Mouse (Mus musculus) thymus, postnatal 0 days (tissue): Measurements from ENCODE around the gene Lrtm1. TPM values are rescaled to one million over a fixed set of nuclear protein-coding genes. Genes with fewer than 3 reads are reported as not detected.

Experiments used
- DNase-seq: peaks from one replicate; pipeline ENCODE4 v3.0.0-alpha.2; 2015; ENCODE audit warnings: low spot score
- polyA plus RNA-seq: library from polyadenylated mRNA; unstranded; fragments of >200 nt; fragmentation: Nextera tagmentation; extraction: Ambion mirVana; gene quantifications from 2 replicates; pipeline ENCODE4 v1.2.1, GENCODE M21; 2015

Gene Lrtm1
- polyA plus RNA-seq, 1 experiment from 2014 or later, result not detected

GRCm38 (mm10) chr14:29031858-29032395, 13.9 kb downstream of the Lrtm1 start:
- DNase-seq, result no peak

- DNase-seq, result no peak
Measured at GRCm38 (mm10) chr14:29038246-29038645, 20.2 kb downstream of the Lrtm1 start.

GRCm38 (mm10) chr14:29040606-29041364, 22.8 kb downstream of the Lrtm1 start:
- DNase-seq, result no peak

GRCm38 (mm10) chr14:29041498-29041897, 23.5 kb downstream of the Lrtm1 start:
- DNase-seq, result no peak

- no peak for DNase-seq
Measured at GRCm38 (mm10) chr14:29042355-29042754, 24.3 kb downstream of the Lrtm1 start.

GRCm38 (mm10) chr14:29051951-29052835, 34.2 kb downstream of the Lrtm1 start:
- DNase-seq, result no peak

GRCm38 (mm10) chr14:29060679-29061078, 42.7 kb downstream of the Lrtm1 start:
- DNase-seq, result no peak

GRCm38 (mm10) chr14:29061491-29061890, 43.5 kb downstream of the Lrtm1 start:
- no peak for DNase-seq

- no peak for DNase-seq
Measured at GRCm38 (mm10) chr14:29062676-29063075, 44.7 kb downstream of the Lrtm1 start.

GRCm38 (mm10) chr14:29073747-29074146, 55.7 kb downstream of the Lrtm1 start:
- DNase-seq, result no peak

- DNase-seq, result no peak
Measured at GRCm38 (mm10) chr14:29077418-29077817, 59.4 kb downstream of the Lrtm1 start.

GRCm38 (mm10) chr14:29080228-29080627, 62.2 kb downstream of the Lrtm1 start:
- DNase-seq, result no peak

- DNase-seq, result no peak
Measured at GRCm38 (mm10) chr14:29080630-29081029, 62.6 kb downstream of the Lrtm1 start.

- DNase-seq, result no peak
Measured at GRCm38 (mm10) chr14:29082171-29082570, 64.2 kb downstream of the Lrtm1 start.
